Mouse (Mus musculus) intestine, embryonic 16.5 days (tissue): ENCODE results near the gene Rac3. TPM values are rescaled to one million over a fixed set of nuclear protein-coding genes. Genes with fewer than 3 reads are reported as not detected.
"Not testable (repeated sequence)": the region's sequence is repeated elsewhere in the genome, so short reads cannot be mapped to it uniquely, and the experiment has no call there.

Experiments
- ATAC-seq: fragments of 200-750 bp; cut with Nextera tagmentation; 2 replicates; pipeline ENCODE4 v1.8.0; 2017; ENCODE audit warnings: moderate TSS enrichment, moderate library complexity
- H3K27ac ChIP-seq: fragments of 300-500 bp; sonication (generic); 2 replicates; pipeline ENCODE4 v1.5.1; 2014; ENCODE audit warnings: mild to moderate bottlenecking, low read length
- H3K27me3 ChIP-seq: fragments of 300-500 bp; sonication (generic); replicated peaks from 2 replicates; pipeline ENCODE4 v1.6.1; 2014; ENCODE audit warnings: low read length, control low read depth, mixed read lengths; ENCODE audit not compliant: control insufficient read depth, insufficient read depth
- H3K36me3 ChIP-seq: fragments of 300-500 bp; sonication (generic); 2 replicates; pipeline ENCODE4 v1.6.1; 2014; ENCODE audit warnings: low read length, control low read depth; ENCODE audit not compliant: control insufficient read depth, insufficient read depth
- H3K4me1 ChIP-seq: fragments of 300-500 bp; sonication (generic); 2 replicates; pipeline ENCODE4 v1.6.1; 2014; ENCODE audit warnings: low read length, control low read depth, mixed read lengths; ENCODE audit not compliant: control insufficient read depth, insufficient read depth
- H3K4me2 ChIP-seq: fragments of 300-500 bp; sonication (generic); 2 replicates; pipeline ENCODE4 v1.6.1; 2014; ENCODE audit warnings: low read depth, low read length, control low read depth
- H3K4me3 ChIP-seq: fragments of 300-500 bp; sonication (generic); 2 replicates; pipeline ENCODE4 v1.5.1; 2014; ENCODE audit warnings: mild to moderate bottlenecking, low read length
- H3K9ac ChIP-seq: fragments of 300-500 bp; sonication (generic); 2 replicates; pipeline ENCODE4 v1.6.1; 2014; ENCODE audit warnings: low read depth, low read length
- H3K9me3 ChIP-seq: fragments of 300-500 bp; sonication (generic); 2 replicates; pipeline ENCODE4 v1.6.1; 2016; ENCODE audit warnings: low read length, control low read depth; ENCODE audit not compliant: control insufficient read depth
- WGBS: fragments of 180-500 bp; shearing (Covaris S2); extraction: QIAGEN DNeasy Blood & Tissue Kit; methylation state at CpG from one replicate; pipeline ENCODE4 v1.1.7; 2014; 5-methylcytosine and 5-hydroxymethylcytosine counted together
- polyA plus RNA-seq: library from polyadenylated mRNA; unstranded; fragments of >200 nt; fragmentation: Nextera tagmentation; extraction: Ambion mirVana; gene quantifications from 2 replicates; pipeline ENCODE4 v1.2.1, GENCODE M21; 2015

The Rac3 gene
- polyA plus RNA-seq, 1 experiment from 2014 or later, result 31.2 TPM

DNA sequence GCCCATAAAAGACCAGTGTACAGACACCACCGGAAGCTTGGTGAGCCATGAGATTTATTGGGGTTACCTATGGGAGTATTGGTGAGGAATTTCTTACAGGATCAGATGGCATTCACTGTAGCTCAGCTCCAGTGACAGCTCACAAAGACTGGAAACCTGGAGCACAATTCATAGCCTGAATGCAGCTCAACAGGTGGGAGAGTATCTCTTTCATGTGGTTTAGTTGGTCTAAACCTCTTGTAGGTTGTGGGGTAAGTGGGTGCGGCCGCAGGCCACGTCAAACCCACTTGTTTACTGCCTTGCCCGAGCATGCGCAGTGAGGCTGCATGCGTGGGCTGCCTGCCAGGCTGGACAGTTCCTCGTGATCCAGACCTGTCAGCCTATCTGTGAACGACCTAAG, 39.0 kb downstream of the Rac3 start:
- peaks cover 15% of the 10 kb centered on the region for H3K9me3 ChIP-seq
- ATAC-seq, result no peak
- H3K9ac ChIP-seq, result no peak overlapping the region
- H3K36me3 ChIP-seq, result no peaks in the 10 kb centered on the region
- 82% methylated on average over 9 of the region's 9 CpGs for WGBS
- 0 out of 2 replicates have a peak, but pooled peaks cover 2% of the 10 kb centered on the region for H3K27me3 ChIP-seq
- no peak overlapping the region for H3K4me3 ChIP-seq
- no peak overlapping the region for H3K4me2 ChIP-seq
- no peaks in the 10 kb centered on the region for H3K4me1 ChIP-seq
- H3K27ac ChIP-seq, result no peak overlapping the region

DNA sequence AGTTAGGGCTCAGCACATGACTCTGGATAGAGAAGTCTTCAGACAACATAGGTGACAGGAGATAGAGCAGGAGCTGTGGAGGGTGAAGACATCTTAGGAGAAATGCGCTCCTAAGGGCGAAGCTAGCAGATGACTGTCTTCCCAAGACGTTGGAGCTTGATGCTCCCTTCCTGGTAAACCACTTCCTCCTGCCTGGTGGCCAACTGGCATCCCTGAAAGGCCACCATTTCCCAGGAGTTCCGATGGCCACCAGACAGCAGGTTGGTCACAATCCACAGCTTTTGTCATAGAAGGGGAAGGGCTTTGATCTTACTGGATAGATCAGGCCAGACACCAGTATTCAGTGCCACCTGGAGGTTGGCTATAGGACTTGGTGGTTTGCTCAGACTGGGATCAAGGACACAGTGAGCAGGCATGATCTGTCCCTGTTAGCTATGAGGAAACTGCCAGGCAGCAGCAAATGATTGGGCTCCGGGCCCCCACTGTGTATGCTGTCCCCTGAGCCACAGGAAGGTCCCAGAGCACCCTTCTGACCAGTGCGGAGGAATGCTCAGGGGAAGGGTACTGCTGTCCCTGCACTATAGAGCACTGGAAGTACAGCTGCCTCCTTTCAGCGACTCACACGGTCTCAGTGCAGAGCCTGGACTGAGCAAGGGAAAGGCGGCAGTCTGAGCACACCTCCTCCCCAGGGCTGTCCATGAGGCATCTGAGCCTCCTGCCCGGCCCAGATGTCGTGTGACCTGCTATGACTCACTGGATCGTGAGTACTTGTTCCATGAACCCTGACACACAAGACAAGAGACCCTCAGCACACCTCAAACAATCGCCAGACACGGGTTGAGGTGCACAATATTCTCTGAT, 40.8 kb downstream of the Rac3 start:
- Histone ChIP-seq H3K4me1 (no peaks in the 10 kb centered on the region), H3K27ac (peak overlapping the region; percentile 97), H3K36me3 (no peaks in the 10 kb centered on the region), H3K9ac (peak overlapping the region; percentile 54), H3K4me2 (peak overlapping the region; percentile 21), H3K4me3 (no peak overlapping the region), H3K9me3 (peaks cover 15% of the 10 kb centered on the region), H3K27me3 (0 out of 2 replicates have a peak, but pooled peaks cover 2% of the 10 kb centered on the region)
- WGBS, result 57% methylated on average over 14 of the region's 14 CpGs
- peak; percentile 91 for ATAC-seq

DNA sequence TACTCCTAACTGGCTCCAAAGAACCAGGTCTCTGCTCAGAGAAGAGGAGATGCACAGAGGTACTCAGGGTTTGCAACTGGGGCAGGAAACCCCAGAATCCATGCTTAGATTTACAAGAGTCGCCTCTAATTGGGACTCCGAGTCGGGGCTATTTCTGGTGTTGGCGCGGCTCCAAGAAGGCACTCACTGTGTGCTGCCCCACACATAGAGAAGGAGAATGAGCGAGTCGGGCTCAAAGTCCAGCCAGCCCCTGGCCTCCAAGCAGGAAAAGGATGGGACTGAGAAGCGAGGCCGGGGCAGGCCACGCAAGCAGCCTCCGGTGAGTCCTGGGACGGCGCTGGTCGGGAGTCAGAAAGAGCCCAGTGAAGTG, 41.4 kb downstream of the Rac3 start, which contains the start of gene Hmga1b:
Gene Hmga1b (plus strand): TSS at position 123 of the 370 bp plus-strand sequence.
- not testable (repeated sequence) for H3K4me3 ChIP-seq, H3K4me1 ChIP-seq, H3K27me3 ChIP-seq, H3K36me3 ChIP-seq
- peak within 1 kb of the TSS; percentile 97 for H3K27ac ChIP-seq
- 10% methylated on average over 14 of the region's 14 CpGs for WGBS
- peak within 1 kb of the TSS; percentile 21 for H3K4me2 ChIP-seq
- peaks cover 13% of the 10 kb centered on the region for H3K9me3 ChIP-seq
- peak within 1 kb of the TSS; percentile 54 for H3K9ac ChIP-seq
- peak; percentile 88 for ATAC-seq

DNA sequence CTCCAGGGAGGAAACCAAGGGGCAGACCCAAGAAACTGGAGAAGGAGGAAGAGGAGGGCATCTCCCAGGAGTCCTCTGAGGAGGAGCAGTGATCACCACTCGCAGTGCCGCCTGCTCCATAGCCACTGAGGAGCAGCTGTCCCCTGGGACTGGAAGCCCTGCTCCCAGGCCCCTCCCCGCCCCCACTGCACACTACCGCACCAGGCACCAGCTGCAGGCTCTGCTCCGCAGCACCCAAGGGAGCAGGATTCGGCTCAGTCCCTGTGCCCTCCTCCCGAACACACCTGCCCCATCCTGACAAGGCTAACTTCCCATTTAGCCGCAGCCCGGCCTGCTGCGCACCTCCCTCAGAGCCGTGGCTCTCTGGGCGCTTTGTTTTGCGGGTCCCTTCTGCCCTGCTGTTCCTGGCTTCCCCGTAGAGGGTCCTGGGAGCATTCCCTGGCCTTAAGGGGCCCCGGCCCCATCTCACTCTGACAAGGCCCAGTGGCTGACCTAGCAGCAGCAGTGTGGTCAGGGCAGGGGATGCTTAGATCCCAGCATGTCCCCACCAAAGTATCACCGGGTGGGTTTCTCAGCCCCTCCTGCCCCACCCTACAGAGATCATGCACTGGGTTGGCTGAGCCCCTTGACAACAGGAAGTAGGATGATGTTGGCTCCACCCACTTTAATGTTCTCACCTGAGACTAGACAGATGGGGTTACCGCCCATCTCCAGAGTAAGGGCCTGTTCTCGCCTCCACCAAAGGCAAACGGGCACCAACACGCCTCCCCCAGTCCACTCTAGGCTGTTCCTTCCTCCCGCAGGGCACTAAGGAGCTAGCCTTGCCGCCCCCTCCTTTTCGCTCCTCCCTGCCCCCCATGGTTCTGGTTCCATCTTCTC, 42.1 kb downstream of the Rac3 start:
- not testable (repeated sequence) for H3K9me3 ChIP-seq, H3K36me3 ChIP-seq, H3K4me1 ChIP-seq, H3K4me3 ChIP-seq, H3K27me3 ChIP-seq
- Histone ChIP-seq H3K4me2 (peak overlapping the region; percentile 21), H3K27ac (peak overlapping the region; percentile 97), H3K9ac (peak overlapping the region; percentile 45; the same call in 1 of the 2 replicates)
- ATAC-seq, result peak; percentile 62
- WGBS, result 24% methylated on average over 5 of the region's 23 CpGs

DNA sequence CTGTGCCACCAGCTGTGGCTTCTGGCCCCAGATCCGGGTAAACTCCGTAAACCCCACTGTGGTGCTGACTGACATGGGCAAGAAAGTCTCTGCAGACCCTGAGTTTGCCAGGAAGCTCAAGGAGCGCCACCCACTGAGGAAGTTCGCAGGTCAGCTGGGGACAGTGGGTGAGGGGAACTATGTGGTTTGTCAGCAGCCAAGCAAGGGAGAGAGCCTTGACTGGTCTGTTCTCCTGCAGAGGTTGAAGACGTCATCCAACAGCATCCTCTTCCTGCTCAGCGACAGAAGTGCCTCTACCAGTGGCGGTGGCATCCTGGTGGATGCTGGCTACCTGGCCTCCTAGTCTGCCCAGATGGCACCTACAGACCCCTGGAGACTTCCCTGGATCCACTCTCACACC, 45.8 kb downstream of the Rac3 start:
- WGBS, result 75% methylated on average over 4 of the region's 7 CpGs

DNA sequence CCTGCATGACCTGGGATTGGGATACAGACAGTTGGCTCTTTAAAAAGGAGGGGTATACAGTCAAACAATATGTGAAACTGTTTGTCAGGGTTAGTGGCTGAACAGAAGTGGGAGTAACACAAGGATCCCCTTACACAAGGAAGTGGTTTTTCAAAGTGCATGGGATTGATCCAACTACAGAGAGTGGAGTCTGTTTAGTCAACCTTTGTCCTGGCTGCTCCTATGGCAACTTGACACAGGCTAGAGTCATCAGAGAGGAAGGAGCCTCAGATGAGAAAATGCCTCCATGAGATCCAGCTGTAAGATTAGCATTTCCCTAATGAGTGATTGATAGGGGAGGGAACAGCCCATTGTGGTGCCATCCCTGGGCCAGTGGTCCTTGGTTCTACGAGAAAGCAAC, 46.9 kb downstream of the Rac3 start:
- Histone ChIP-seq H3K9me3 (no peaks in the 10 kb centered on the region), H3K27me3 (no peaks in the 10 kb centered on the region), H3K36me3 (no peaks in the 10 kb centered on the region), H3K4me1 (peaks cover 2% of the 10 kb centered on the region; the same call in 1 of the 2 replicates), H3K27ac (peak overlapping the region; percentile 46), H3K9ac (no peak overlapping the region), H3K4me3 (no peak overlapping the region), H3K4me2 (no peak overlapping the region)
- WGBS, result 79% methylated on average over 1 of the region's 1 CpGs
- peak; percentile 87 for ATAC-seq

More for the DNA sequence above, 45.8 kb downstream of the Rac3 start:
- not testable (repeated sequence) for H3K27me3 ChIP-seq, ATAC-seq, H3K9ac ChIP-seq, H3K4me1 ChIP-seq, H3K36me3 ChIP-seq, H3K27ac ChIP-seq, H3K4me3 ChIP-seq, H3K4me2 ChIP-seq, H3K9me3 ChIP-seq

DNA sequence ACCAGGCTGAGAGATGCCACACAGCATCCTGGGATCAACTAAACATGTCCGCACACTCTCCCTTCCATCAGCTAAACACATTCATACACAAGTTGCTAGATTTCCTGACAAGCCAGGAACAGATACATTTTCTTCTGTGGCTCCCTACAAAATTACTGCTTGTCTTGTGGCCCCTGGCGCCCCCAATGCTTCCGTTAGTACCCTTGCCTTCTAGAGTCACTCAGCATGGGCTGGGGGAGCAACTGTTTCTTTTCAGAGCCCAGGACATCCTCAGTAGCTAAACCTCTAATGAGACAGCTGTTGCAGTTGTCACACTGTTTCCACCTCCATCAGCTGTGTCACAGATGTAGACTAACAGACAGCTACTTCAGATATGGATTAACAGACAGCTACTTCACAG, 51.5 kb downstream of the Rac3 start:
- Histone ChIP-seq H3K27ac (no peak overlapping the region), H3K27me3 (no peaks in the 10 kb centered on the region), H3K9me3 (no peaks in the 10 kb centered on the region), H3K4me2 (no peak overlapping the region), H3K4me1 (peaks cover 5% of the 10 kb centered on the region; the same call in 1 of the 2 replicates), H3K36me3 (no peaks in the 10 kb centered on the region), H3K4me3 (no peak overlapping the region), H3K9ac (no peak overlapping the region)
- no peak for ATAC-seq
- 84% methylated on average over 3 of the region's 3 CpGs for WGBS
